Mouse (Mus musculus) spleen, postnatal 36 days (tissue): ENCODE measurements around the gene Xpo6.

Source experiments
- DNase-seq, 2 experiments: peaks; one replicate each; pipeline ENCODE4 v3.0.0; 2022; ENCODE audit warnings: low spot score in 2 of 2, mixed read lengths in 1 of 2

Xpo6 gene

DNA sequence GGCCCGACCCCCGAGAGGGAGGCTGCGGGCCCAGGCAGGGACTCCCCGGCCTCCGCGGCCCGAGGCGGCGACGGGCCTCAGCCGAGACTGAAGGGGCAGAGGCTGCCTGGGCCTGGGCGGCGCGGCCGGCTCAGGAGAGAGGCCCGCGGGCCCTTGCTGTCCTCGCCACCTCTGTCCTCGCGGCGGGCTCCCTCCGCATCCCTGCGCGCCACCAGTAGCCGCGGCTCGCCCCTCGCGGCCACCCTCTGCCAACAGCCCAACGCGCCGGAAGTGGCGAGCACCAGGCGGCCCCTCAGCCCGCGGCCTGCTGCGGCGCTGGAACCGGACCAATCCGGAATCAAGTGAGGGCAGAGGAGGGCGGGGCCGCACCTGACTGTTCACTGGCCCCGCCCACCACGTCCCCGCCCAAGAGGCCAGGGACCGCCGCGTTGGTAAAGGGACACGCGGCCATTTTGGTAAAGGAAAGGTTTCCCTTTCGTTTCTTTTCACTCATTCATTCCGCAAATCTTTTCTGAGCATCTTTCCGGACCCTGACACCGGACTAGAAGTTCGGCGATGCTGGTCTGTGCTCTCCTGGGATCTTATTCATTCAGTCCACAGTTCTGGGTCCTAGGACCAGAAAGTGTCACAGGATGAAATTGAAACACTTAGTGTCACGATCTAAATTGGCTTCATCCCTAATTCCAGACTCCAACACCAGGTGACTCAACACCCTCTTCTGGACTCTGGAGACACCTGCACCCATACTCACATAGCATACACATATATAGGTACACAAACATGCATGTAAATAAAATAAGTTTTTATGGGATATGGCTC is at the start of gene Xpo6:
Gene Xpo6 (minus strand): TSS at position 324 of the 819 bp plus-strand sequence.
- peak; percentile 96 to 97 for DNase-seq

DNA sequence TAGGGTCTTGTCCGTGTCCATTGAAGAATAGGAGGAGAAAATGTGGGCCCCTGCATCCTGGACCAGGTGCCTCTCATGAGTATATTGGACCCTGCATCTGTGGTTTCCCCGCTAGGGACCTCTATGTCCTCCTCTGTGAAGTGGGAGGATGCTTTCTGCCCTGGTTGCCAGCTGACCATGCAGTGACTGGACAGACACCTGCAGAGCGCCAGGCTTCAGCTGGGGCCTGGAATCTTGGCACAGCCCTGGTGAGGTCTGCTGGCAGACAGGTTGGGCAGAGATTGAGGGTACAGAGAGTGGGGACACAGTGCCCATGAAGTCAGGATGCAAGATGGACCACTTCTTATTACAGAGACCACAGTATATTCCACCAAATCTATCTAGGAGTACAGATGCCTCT is 49.7 kb upstream of the Xpo6 start:
- no peak for DNase-seq

DNA sequence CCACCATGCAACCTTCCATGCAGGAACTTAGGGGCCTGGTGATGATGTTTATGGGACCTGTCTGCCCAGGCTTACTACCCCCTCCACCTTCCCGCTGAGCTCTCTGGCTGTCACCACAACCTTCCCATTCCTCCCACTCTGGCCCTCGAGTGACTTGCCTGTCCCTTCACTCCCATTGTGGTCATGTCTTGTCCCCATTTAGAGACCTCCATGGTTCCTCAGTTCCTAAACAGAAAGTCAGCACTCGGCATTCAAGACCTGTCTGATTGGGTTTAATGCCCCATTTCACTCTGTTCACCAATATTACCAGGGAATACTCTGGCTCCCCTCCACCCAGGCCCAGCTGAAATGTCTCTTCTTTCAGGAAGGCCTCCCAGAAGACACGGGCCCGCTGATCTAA is 48.8 kb upstream of the Xpo6 start:
- no peak for DNase-seq

GRCm38 (mm10) chr7:126248641-126249141 is 48.4 kb upstream of the Xpo6 start:
- DNase-seq, result no peak

- DNase-seq, result no peak
Measured at GRCm38 (mm10) chr7:126248088-126248487, 47.8 kb upstream of the Xpo6 start.

GRCm38 (mm10) chr7:126244168-126244750 is 44.0 kb upstream of the Xpo6 start:
- no peak for DNase-seq

- DNase-seq, result no peak
Measured at GRCm38 (mm10) chr7:126240814-126241360, 40.6 kb upstream of the Xpo6 start.

- no peak for DNase-seq
Measured at GRCm38 (mm10) chr7:126236794-126237192, 36.5 kb upstream of the Xpo6 start.

GRCm38 (mm10) chr7:126236083-126236793 is 35.9 kb upstream of the Xpo6 start:
- DNase-seq, result peak; percentile 22 to 27

- DNase-seq, result no peak
Measured at GRCm38 (mm10) chr7:126234611-126235010, 34.3 kb upstream of the Xpo6 start.

GRCm38 (mm10) chr7:126232345-126233071 is 32.2 kb upstream of the Xpo6 start:
- DNase-seq, result no peak

DNA sequence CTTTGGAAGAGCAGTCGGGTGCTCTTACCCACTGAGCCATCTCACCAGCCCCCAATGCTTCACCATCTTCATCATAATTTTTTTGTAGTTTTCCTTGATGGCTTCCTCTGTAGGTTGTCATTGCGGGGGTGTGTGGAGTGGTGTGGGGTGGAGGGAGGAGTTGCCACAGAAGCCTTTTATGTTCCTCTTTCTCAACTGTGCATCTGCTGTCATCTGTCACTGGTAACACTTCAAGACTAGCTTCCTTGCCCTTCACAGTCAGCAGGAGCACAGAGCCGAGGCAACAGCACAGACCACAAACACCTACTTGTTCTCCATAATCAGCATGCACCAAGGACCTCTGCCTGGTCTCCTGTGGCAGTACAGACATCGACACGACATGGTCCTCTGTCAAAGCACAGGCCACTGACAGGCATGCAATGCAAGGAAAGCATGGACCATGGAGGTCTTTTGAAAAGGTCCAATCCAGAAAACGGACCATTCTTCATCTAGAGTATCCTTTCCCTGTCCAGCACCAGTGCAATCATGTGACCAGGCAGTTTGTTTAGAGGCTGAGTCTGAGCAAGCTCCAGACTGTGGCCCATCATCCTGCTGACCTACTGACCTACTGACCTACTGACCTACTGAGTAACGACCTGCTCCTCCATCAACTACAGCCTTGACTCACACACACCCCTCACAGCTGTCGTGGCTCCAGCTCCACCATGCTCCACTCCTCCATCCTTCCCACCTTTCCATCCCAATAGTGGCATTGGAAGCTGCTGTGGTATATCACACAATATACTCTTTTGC is 30.3 kb upstream of the Xpo6 start:
- DNase-seq, result peak; percentile 71 to 75

DNA sequence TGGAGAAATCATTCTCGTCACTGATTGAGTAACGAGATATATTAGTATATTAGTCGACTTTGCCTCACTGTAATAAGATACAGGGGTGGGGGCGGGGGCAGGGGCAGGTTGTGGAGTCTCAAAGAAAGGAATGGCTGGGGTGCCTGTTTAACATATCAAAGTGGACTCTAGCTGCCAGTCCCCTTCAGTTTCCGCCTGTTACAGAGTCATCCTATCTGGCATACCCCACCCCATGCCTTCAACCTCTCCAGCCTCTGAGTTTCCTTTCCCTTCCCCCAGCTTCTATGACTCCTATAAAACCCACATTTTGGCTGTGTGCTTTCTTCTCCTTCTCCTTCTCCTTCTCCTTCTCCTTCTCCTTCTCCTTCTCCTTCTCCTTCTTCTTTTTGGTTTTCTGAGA is 25.8 kb upstream of the Xpo6 start:
- no peak for DNase-seq

GRCm38 (mm10) chr7:126222753-126223152 is 22.5 kb upstream of the Xpo6 start:
- no peak for DNase-seq

DNA sequence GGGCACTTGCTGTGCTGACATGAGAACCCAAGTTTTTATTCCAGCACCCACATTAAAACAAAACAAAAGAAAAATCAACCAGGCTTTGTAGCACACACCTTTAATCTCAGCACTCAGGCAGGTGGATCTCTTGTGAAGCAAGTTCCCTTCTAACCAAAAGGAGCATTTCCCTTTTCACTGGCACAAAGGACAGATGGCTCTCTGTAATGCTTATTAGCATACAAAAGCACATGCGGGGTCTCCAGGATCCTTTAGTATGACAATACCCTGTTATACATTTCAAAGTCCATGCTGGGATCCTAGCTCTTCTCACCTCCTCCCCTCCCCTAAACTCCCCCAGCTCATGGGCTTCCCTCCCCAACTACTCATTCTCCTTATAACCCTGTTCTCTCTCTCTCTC is 20.3 kb upstream of the Xpo6 start:
- DNase-seq, result no peak

GRCm38 (mm10) chr7:126218311-126218710 is 18.0 kb upstream of the Xpo6 start:
- DNase-seq, result no peak

GRCm38 (mm10) chr7:126216867-126217266 is 16.6 kb upstream of the Xpo6 start:
- no peak for DNase-seq

DNA sequence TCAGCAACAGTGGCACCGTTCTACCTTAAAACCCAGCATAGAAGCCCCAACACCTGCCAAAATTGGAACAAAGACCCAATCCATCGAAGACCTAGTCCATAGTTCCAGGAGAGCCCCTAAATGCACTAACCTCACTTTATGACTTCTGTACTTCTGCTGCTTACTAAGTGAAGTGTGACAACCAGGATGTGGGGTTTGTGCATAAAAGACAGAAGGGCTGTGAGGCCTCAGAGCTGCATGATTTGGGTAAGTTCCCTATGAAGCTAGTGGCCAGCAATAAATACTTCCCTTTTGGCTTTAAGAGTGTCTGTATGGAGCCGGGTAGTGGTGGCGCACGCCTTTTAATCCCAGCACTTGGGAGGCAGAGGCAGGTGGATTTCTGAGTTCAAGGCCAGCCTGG is 10.6 kb upstream of the Xpo6 start:
- DNase-seq, result peak; percentile 63 to 67

DNA sequence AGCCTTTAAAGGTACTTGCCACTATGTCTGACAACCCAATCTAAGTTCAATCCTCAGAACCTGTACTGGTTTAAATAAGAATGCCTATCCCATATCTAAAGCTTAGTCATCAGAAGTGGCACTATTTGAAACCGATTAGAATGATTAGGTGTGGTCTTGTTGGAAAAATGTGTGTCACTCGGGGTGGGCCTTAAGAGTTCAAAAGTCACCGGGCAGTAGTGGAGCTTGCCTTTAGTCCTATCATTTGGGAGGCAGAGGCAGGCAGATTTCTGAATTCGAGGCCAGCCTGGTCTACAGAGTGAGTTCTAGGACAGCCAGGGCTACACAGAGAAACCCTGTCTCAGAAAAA is 670 bp upstream of the Xpo6 start:
- DNase-seq, result no peak

GRCm38 (mm10) chr7:126199691-126200102 is 604 bp downstream of the Xpo6 start:
- peak; percentile 48 to 50 for DNase-seq

DNA sequence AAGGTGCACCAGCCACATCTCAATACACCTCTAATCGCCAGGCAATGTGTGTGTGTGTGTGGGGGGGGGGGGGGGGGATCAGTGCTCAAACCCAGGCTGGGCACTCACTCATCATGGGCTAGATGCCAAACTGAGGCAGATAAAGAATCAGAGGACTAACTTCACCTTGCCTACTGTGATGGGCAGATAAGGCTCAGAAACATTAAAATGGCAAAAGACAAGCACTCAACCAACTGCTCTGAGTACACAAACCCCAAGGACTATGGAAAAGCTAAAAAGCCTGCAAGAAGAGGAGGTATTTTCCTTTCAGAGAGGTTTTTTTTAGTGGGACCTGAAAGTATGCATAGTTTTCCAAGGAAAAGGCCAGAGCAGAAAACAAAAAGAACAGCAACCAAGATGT is 1.4 kb downstream of the Xpo6 start:
- no peak for DNase-seq
